Mouse (Mus musculus) hindbrain, embryonic 11.5 days (tissue): ENCODE data around the gene Rex1bd. TPM values are rescaled to one million over a fixed set of nuclear protein-coding genes. Genes with fewer than 3 reads are reported as not detected.

ENCODE experiments used
- ATAC-seq: fragments of 200-750 bp; cut with Nextera tagmentation; 2 replicates; pipeline ENCODE4 v1.8.0; 2017; ENCODE audit warnings: mild to moderate bottlenecking, moderate TSS enrichment, moderate library complexity; ENCODE audit not compliant: low FRiP score
- DNase-seq: peaks from one replicate; pipeline ENCODE4 v3.0.0-alpha.2; 2015; ENCODE audit warnings: low spot score
- H3K27ac ChIP-seq: fragments of 300-500 bp; sonication (generic); 2 replicates; pipeline ENCODE4 v1.5.1; 2014; ENCODE audit warnings: mild to moderate bottlenecking, low read depth, low read length
- H3K27me3 ChIP-seq: fragments of 300-500 bp; sonication (generic); 2 replicates; pipeline ENCODE4 v1.6.1; 2014; ENCODE audit warnings: mild to moderate bottlenecking, low read length, moderate library complexity, mixed read lengths; ENCODE audit not compliant: control insufficient read depth, insufficient read depth
- H3K36me3 ChIP-seq: fragments of 300-500 bp; sonication (generic); 2 replicates; pipeline ENCODE4 v1.6.1; 2014; ENCODE audit warnings: mild to moderate bottlenecking, low read length, moderate library complexity, mixed read lengths; ENCODE audit not compliant: control insufficient read depth, insufficient read depth
- H3K4me1 ChIP-seq: fragments of 300-500 bp; sonication (generic); replicated peaks from 2 replicates; pipeline ENCODE4 v1.6.1; 2014; ENCODE audit warnings: low read length, mixed read lengths; ENCODE audit not compliant: control insufficient read depth, insufficient read depth
- H3K4me2 ChIP-seq: fragments of 300-500 bp; sonication (generic); replicated peaks from 2 replicates; pipeline ENCODE4 v1.6.1; 2014; ENCODE audit warnings: mild to moderate bottlenecking, low read depth, low read length
- H3K4me3 ChIP-seq: fragments of 300-500 bp; sonication (generic); 2 replicates; pipeline ENCODE4 v1.5.1; 2014; ENCODE audit warnings: low read depth, low read length
- H3K9ac ChIP-seq: fragments of 300-500 bp; sonication (generic); 2 replicates; pipeline ENCODE4 v1.6.1; 2014; ENCODE audit warnings: low read depth, low read length
- H3K9me3 ChIP-seq: fragments of 300-500 bp; sonication (generic); 2 replicates; pipeline ENCODE4 v1.6.1; 2016; ENCODE audit warnings: low read length; ENCODE audit not compliant: control insufficient read depth
- WGBS: fragments of 180-500 bp; shearing (Covaris S2); extraction: QIAGEN DNeasy Blood & Tissue Kit; methylation state at CpG from one replicate; pipeline ENCODE4 v1.1.7; 2014; 5-methylcytosine and 5-hydroxymethylcytosine counted together
- polyA plus RNA-seq: library from polyadenylated mRNA; unstranded; fragments of >200 nt; fragmentation: Nextera tagmentation; extraction: Ambion mirVana; gene quantifications from 2 replicates; pipeline ENCODE4 v1.2.1, GENCODE M21; 2014

The Rex1bd gene
- polyA plus RNA-seq, 1 experiment from 2014 or later, result 136 TPM

DNA sequence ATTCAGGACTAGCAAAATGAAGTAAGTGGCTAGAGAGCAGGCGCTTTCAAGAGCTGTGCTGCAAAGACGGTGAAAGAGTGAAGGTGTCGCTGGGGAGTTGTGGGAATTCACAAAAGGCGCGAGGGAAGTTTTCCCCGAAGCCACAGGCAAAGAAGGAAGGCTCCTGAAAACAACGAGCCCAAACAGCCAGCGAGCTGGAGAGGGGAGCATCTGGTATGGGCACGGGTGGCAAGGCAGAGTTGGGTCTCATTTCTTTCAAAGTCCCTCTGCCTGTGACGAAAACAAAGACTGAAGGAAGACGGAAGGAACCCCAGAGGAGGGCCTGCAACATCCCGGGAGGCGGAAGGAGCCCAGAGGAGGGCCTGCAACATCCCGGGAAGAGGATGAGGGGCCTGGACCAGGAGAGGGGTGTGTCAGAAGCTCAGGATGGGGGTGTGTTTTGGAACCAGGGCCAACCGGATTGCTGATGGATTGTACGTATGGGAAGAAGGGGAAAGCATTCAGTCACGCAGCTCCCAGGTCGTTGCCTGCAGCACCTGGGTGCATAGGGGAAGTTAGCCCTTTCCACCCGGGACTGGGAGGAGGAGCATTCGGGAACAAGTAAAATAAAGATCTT lies 15.6 kb downstream of the Rex1bd start:
- DNase-seq, result peak; percentile 45
- H3K4me2 ChIP-seq, result no peak overlapping the region

DNA sequence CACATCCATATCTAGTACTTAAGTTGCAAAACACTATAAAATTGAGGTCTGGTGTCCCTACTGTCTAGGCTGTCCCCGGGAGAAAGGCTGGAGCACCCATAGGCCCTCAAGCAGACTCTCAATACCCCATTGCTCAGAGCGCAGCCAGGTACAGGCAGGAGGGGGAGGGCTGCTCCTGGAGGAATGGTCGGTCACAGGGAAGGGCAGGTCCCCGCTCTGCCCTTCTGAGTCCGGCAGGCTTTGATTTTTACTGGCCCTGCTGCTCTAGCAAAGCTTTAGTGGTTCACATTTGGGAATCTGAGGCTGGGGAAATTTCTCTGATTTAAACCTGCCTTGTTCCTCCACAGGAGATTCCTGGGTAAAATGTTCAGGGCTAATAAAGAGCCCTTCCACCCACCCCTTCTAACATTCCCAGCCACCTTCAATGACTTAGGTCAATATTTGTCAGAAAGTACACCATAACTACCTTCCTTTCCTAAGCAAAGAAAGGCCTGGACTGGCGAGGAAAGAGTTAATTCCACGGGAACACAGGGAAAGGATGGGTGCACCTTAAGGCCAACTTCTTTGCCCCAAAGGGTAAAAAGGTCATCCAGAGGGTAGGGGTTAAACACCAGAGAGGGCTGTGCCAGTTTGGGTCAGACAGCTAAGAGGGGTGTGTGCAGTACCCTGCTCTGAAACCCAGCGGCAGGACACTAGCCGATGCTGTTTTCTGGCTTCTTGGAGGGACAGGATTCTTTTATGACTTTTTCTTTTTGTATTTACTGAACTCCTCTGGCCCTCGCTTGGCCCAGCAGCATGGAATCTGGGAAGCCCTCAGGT lies 16.3 kb downstream of the Rex1bd start:
- Histone ChIP-seq H3K36me3 (no peaks in the 10 kb centered on the region), H3K9me3 (no peaks in the 10 kb centered on the region), H3K4me1 (peaks cover 22% of the 10 kb centered on the region), H3K4me3 (no peak overlapping the region), H3K27me3 (peaks cover 99% of the 10 kb centered on the region), H3K27ac (no peak overlapping the region), H3K9ac (no peak overlapping the region), H3K4me2 (no peak overlapping the region)
- DNase-seq (no peak), ATAC-seq (no peak)
- 3% methylated on average over 10 of the region's 10 CpGs for WGBS

More for the DNA sequence above, 15.6 kb downstream of the Rex1bd start:
- no peak for ATAC-seq
- WGBS, result 1% methylated on average over 20 of the region's 20 CpGs
- Histone ChIP-seq H3K27ac (no peak overlapping the region), H3K9me3 (no peaks in the 10 kb centered on the region), H3K36me3 (no peaks in the 10 kb centered on the region), H3K9ac (no peak overlapping the region), H3K27me3 (peaks cover 98% of the 10 kb centered on the region), H3K4me3 (no peak overlapping the region), H3K4me1 (peaks cover 24% of the 10 kb centered on the region)

DNA sequence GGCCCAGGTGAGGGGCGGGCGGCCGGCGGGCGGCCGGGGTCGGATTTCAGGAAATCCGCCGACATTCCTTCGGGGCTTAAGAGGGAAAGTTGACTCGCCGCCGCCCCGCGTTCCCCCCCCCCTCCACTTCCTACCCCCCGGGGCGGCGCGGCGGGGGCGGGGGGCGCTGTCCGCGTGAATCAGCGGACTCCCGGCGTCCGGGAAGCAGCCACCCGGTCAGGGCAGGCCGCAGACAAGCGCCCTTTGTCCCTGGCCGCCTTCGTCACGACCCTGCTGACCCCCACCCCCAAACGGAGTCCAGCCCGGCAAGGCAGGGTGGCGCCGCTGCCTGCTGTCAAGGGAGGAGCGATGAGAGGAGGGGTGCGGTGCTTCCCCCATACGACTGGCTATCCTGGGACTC lies 17.0 kb downstream of the Rex1bd start:
- H3K36me3 ChIP-seq, result no peaks in the 10 kb centered on the region
- H3K27ac ChIP-seq, result no peak overlapping the region
- H3K4me1 ChIP-seq, result peaks cover 19% of the 10 kb centered on the region
- H3K9me3 ChIP-seq, result no peaks in the 10 kb centered on the region
- peak; percentile 39 for DNase-seq
- under 1% methylated on average over 32 of the region's 41 CpGs for WGBS
- H3K9ac ChIP-seq, result 0 out of 2 replicates have a peak overlapping the region, but pooled peaks have one; percentile 23
- no peak for ATAC-seq
- H3K4me2 ChIP-seq, result peak overlapping the region; percentile 31
- peak overlapping the region; percentile 16; the same call in 1 of the 2 replicates for H3K4me3 ChIP-seq
- peaks cover 98% of the 10 kb centered on the region for H3K27me3 ChIP-seq

DNA sequence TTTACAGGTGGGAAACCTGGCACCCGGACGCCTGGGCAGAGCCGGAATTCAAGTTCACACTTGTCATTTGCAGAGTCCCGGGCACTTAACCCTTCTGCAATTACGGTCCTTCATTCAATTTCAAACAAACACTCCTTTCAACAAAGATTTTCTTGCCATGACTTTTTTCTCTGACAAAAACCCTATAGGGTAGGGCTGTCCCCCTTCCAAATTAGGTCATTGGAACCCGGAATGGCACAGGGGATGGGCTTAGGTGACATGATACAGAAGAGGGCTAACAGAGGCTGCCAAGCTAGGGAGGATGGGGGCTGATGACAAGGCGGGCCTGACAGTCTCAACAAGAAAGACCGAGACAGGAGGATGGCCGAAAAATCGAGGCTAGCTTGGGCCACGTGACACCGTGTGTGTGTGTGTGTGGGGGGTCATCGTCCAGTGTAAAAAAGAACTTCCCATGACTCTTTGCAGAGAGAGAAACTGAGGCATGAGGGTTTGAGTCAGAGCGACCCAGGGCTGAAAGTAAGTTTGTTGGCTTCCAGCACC lies 17.6 kb downstream of the Rex1bd start:
- DNase-seq, result peak; percentile 42
- 3% methylated on average over 14 of the region's 14 CpGs for WGBS

DNA sequence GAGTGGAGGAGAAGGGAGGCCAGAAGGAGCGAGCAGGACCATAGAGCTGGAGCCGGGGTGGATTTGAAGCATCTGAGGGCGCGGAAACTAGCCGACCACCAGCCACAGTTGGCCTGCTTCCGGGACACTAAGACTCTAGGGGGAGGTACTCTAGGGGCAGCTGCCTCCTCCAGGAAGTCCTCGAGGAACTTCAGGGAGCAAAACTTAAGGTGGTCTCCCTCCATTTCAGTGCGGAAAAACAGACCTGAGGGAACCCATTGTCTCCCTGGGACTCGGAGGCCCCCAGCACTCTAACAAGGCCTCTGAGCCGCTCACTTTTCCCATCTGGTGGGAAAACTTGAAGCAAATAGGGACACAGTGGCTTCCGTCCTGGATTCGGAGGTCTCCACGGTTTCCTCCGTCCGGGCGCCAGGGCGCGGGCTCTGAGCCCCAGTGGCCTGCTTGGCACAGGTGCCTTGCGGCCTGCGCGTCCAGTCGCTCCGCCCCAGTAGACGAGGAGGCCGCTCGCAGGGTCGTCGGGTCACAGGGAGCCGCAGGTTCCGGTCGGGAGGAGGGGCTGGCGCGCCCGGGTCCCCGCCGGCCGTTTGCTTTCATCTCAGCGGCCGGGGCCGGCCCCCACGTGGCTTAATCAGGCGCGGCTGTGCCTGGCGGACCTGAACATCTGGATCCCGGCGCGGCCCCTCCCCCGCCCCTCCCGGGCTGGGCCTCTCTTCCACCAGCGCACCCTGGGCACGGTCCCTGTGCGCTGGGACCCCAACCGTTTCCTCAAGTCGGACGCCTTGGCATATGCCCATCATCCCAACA lies 18.4 kb downstream of the Rex1bd start:
- DNase-seq (peak; percentile 59), ATAC-seq (no peak)
- Histone ChIP-seq H3K4me2 (peak overlapping the region; percentile 38), H3K36me3 (no peaks in the 10 kb centered on the region), H3K9me3 (no peaks in the 10 kb centered on the region), H3K9ac (peak overlapping the region; percentile 16; the same call in 1 of the 2 replicates), H3K27me3 (peaks cover 90% of the 10 kb centered on the region), H3K4me1 (peaks cover 19% of the 10 kb centered on the region), H3K27ac (no peak overlapping the region), H3K4me3 (peak overlapping the region; percentile 25)
- WGBS, result 2% methylated on average over 55 of the region's 55 CpGs

More for the DNA sequence above, 17.6 kb downstream of the Rex1bd start:
- ATAC-seq, result no peak
- Histone ChIP-seq H3K4me1 (peaks cover 19% of the 10 kb centered on the region), H3K4me2 (peak overlapping the region; percentile 31), H3K27ac (no peak overlapping the region), H3K9ac (no peak overlapping the region), H3K9me3 (no peaks in the 10 kb centered on the region), H3K27me3 (peaks cover 98% of the 10 kb centered on the region), H3K4me3 (peak overlapping the region; percentile 16; the same call in 1 of the 2 replicates), H3K36me3 (no peaks in the 10 kb centered on the region)

DNA sequence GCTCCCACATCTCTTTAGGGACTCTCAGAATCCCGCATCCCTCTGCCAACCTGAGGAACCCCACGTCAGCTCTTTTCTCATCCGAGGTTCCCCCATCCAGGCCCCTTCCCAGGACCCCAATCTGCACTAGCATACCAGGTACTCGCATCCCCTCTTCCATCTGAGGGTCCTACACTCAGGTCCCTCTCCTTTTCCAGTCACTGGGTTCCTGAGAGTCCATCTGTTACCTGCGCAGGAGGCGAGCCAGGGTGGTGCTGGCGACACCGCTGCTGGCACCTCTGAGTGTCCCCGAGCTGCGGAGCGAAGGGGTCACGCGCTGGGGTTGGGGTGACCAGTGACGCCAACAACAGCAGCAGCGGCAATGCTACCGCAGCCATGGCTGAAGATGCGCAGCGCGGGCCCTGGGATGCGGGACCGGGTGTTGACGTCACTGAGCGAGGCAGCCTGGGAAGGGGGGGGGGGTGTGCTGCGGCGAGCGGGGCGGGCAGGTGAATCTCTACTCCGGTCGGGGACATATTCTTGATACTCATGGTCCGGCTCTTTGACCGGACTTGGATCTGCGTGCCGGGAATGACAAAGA lies 19.5 kb downstream of the Rex1bd start, which contains the start of gene Tmem59l:
Gene Tmem59l, minus strand, starts transcription at position 418 of the 580 bp plus-strand sequence.
- Histone ChIP-seq H3K4me1 (peaks cover 17% of the 10 kb centered on the region), H3K4me2 (peak within 1 kb of the TSS; percentile 63), H3K9ac (peak within 1 kb of the TSS; percentile 60), H3K27ac (no peak within 1 kb of the TSS), H3K4me3 (peak within 1 kb of the TSS; percentile 37), H3K36me3 (no peaks in the 10 kb centered on the region), H3K9me3 (no peaks in the 10 kb centered on the region), H3K27me3 (peaks cover 82% of the 10 kb centered on the region)
- ATAC-seq, result peak; percentile 33; the same call in 1 of the 2 replicates
- 3% methylated on average over 33 of the region's 33 CpGs for WGBS
- DNase-seq, result peak; percentile 48

DNA sequence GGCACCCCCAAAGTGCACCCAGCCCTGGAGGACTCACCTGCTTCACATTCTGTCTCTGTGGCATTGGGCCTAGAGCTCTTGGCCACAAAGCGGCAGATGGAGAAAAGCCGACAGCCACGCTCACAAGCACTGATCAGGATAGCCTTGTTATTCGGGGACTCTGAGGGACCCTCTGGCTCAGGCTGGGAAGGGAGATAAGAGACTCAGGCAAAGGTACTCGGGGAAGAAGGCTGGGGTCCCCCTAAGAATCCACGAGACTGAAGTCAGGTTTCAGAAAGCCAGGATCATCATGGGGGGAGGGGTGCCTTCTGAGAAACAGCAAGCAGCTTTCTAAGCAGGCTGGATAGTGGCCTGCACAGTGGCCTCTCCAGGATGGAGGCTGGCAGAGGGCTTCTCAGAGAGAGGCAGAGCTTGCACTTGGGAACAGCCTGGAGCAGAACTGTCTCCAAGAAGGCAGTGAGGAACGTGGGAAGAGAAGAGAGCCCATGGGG lies 20.3 kb downstream of the Rex1bd start:
- no peak for DNase-seq
- Histone ChIP-seq H3K9ac (no peak overlapping the region), H3K36me3 (no peaks in the 10 kb centered on the region), H3K4me3 (no peak overlapping the region), H3K4me2 (no peak overlapping the region; the same call in 1 of the 2 replicates), H3K27me3 (peaks cover 74% of the 10 kb centered on the region), H3K4me1 (peaks cover 17% of the 10 kb centered on the region), H3K9me3 (no peaks in the 10 kb centered on the region), H3K27ac (no peak overlapping the region)
- WGBS, result 52% methylated on average over 7 of the region's 7 CpGs
- ATAC-seq, result no peak

DNA sequence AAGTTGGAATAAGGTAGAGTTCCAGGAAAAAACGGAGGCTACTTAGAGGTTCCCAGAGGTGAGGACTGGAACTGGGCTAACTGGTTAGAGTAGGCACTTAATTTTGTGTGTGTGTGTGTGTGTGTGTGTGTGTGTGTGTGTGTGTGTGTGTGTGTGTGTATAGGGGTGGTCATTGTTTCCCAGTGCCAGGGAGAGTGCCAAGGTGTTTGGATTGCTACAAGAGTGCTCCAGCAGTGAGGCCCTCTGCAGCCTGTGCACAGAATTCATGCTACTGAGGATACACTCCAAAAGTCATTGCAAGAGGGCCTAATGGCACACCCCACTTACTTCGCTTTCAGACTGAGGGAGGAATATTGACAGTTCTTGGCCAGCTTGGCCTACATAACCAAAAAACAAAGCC lies 23.6 kb downstream of the Rex1bd start:
- Histone ChIP-seq H3K4me3 (no peak overlapping the region), H3K4me2 (no peak overlapping the region), H3K4me1 (peaks cover 4% of the 10 kb centered on the region), H3K9me3 (no peaks in the 10 kb centered on the region), H3K36me3 (no peaks in the 10 kb centered on the region), H3K27ac (no peak overlapping the region), H3K9ac (no peak overlapping the region), H3K27me3 (peaks cover 41% of the 10 kb centered on the region)
- no peak for DNase-seq
- WGBS, result 43% methylated on average over 2 of the region's 2 CpGs
- no peak for ATAC-seq
